ENCODE assay signal across 9 mouse cellular contexts in the genomic region with DNA sequence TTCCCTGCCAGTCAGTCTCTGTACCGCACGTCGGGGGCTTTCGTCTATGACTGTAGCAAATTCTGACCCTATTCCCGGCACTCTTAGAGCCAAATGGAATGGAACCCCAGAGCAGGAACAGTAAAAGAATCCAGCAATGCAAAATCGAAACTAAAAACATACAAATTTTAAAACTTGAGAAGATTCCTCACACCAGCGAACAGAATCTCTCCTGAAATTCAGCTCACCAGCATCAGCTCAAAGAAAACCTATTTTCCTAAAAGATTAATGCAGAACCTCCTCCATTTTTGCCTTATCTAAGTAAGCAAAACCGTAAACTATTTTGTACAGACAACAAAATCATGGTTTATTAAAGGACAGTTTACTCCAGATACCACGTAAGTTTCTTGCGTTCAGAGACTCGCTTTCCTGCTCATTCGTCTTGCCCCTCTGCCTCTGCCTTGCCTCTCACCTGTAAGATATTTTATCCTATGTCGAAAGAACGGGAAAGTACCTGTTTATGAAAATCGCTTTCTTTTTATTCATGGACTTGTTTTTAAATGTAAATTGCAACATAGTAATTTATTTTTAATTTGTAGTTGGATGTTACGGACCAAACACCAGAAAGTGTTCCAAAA. TPM values are rescaled to one million over a fixed set of nuclear protein-coding genes. Genes with fewer than 3 reads are reported as not detected.
DNase-seq lines count a peak whose midpoint lies in the region; ATAC-seq lines count a peak whose summit lies in the region.
"Had no signal": no experiment of that assay in that cellular context is flagged by ENCODE, and none has a peak within 500 bp of the region (broad histone marks: within the 10 kb centered on the region; RNA-seq: fewer than 3 reads in every experiment).

No protein-coding gene starts in this region.

- no peak for DNase-seq in kidney, postnatal 4 days
- DNase-seq in cerebellum, adult 8-10 months, result no peak
- DNase-seq in left cerebral cortex, postnatal 14 days (ENCODE audit: low spot score in 2 of 2), result no peak

- intact Hi-C loops in left cerebral cortex, postnatal 14 days (cut with DNase I), result loop anchor here (5.0 kb wide), 1 partner anchor 182 kb away; a partner anchor contains a TSS

- WGBS in kidney, embryonic 14.5 days, result 2% methylated on average over 16 of the region's 16 CpGs
- 4% methylated on average over 16 of the region's 16 CpGs for WGBS in hindbrain, embryonic 13.5 days
- WGBS in midbrain, embryonic 13.5 days, result 4% methylated on average over 16 of the region's 16 CpGs

- peak overlapping the region; percentile 84 for H3K4me2 ChIP-seq in kidney, embryonic 14.5 days (replicated peaks; ENCODE audit: low read depth, low read length)
- 0 out of 2 replicates have a peak overlapping the region, but pooled peaks have one; percentile 67 for H3K4me2 ChIP-seq in hindbrain, embryonic 13.5 days
- H3K4me2 ChIP-seq in midbrain, embryonic 13.5 days (replicated peaks), result no peak overlapping the region

- H3K36me3 ChIP-seq in kidney, embryonic 14.5 days (ENCODE audit: control insufficient read depth, insufficient read depth, low read length), result peaks cover 10% of the 10 kb centered on the region; the same call in 1 of the 2 replicates
- H3K36me3 ChIP-seq in hindbrain, embryonic 13.5 days, result no peaks in the 10 kb centered on the region
- H3K36me3 ChIP-seq in midbrain, embryonic 13.5 days, result no peaks in the 10 kb centered on the region

- H3K4me1 ChIP-seq in kidney, embryonic 14.5 days (ENCODE audit: control insufficient read depth, insufficient read depth, low read length), result peaks cover 17% of the 10 kb centered on the region
- no peaks in the 10 kb centered on the region for H3K4me1 ChIP-seq in brown adipose tissue, adult 24 weeks (ENCODE audit: control insufficient read depth, insufficient read depth, insufficient read length, low read length)
- H3K4me1 ChIP-seq in hindbrain, embryonic 13.5 days (replicated peaks), result peaks cover 38% of the 10 kb centered on the region
- peaks cover 40% of the 10 kb centered on the region for H3K4me1 ChIP-seq in midbrain, embryonic 13.5 days (replicated peaks)

- H3K9me3 ChIP-seq in kidney, embryonic 14.5 days (ENCODE audit: control insufficient read depth, low read length), result no peaks in the 10 kb centered on the region
- H3K9me3 ChIP-seq in hindbrain, embryonic 13.5 days, result no peaks in the 10 kb centered on the region
- H3K9me3 ChIP-seq in midbrain, embryonic 13.5 days, result no peaks in the 10 kb centered on the region

- H3K4me3 ChIP-seq in kidney, embryonic 14.5 days (ENCODE audit: low read length), result peak overlapping the region; percentile 80
- peak overlapping the region; percentile 58 for H3K4me3 ChIP-seq in brown adipose tissue, adult 24 weeks (ENCODE audit: insufficient read depth, low read depth, low read length)
- peak overlapping the region; percentile 46 for H3K4me3 ChIP-seq in hindbrain, embryonic 13.5 days
- peak overlapping the region; percentile 46 for H3K4me3 ChIP-seq in midbrain, embryonic 13.5 days (replicated peaks)

- H3K27ac ChIP-seq in kidney, embryonic 14.5 days (ENCODE audit: low read depth, low read length), result peak overlapping the region; percentile 100; the same call in 1 of the 2 replicates
- no peak overlapping the region for H3K27ac ChIP-seq in brown adipose tissue, adult 24 weeks (replicated peaks; ENCODE audit: low read depth, low read length)
- H3K27ac ChIP-seq in hindbrain, embryonic 13.5 days, result peak overlapping the region; percentile 83
- 0 out of 2 replicates have a peak overlapping the region, but pooled peaks have one; percentile 25 for H3K27ac ChIP-seq in midbrain, embryonic 13.5 days

- no peaks in the 10 kb centered on the region for H3K27me3 ChIP-seq in kidney, embryonic 14.5 days (ENCODE audit: control insufficient read depth, insufficient read depth, low read length)
- peaks cover 95% of the 10 kb centered on the region for H3K27me3 ChIP-seq in hindbrain, embryonic 13.5 days
- H3K27me3 ChIP-seq in midbrain, embryonic 13.5 days, result peaks cover 91% of the 10 kb centered on the region
- H3K27me3 ChIP-seq: Patski had no signal

- no peak for ATAC-seq in kidney, embryonic 14.5 days (ENCODE audit: low FRiP score, low TSS enrichment)
- no peak for ATAC-seq in hindbrain, embryonic 13.5 days (ENCODE audit: low FRiP score)
- ATAC-seq in midbrain, embryonic 13.5 days, result no peak
- no peak for ATAC-seq in activated CD4-positive, CD25-positive, alpha-beta regulatory T cell, adult 4 months
- ATAC-seq: Patski had no signal

- peak overlapping the region; percentile 97 for H3K9ac ChIP-seq in kidney, embryonic 14.5 days (ENCODE audit: low read depth, low read length)
- peak overlapping the region; percentile 70 for H3K9ac ChIP-seq in hindbrain, embryonic 13.5 days
- H3K9ac ChIP-seq in midbrain, embryonic 13.5 days (replicated peaks), result peak overlapping the region; percentile 55; the same call in 1 of the 2 replicates

RNA-seq across cellular contexts. Expression of a gene that starts 2.5 kb away (rescaled TPM):
- 9.9 and 12.3 TPM in 2 replicates for polyA plus RNA-seq in kidney, embryonic 14.5 days (2014; fragmentation: Nextera tagmentation; extraction: Ambion mirVana)
- polyA plus RNA-seq in brown adipose tissue, adult 24 weeks (2012; ENCODE audit: insufficient read depth, insufficient read length, missing spikeins), result 0.24 and 0.46 TPM in 2 replicates
- 1.3 and 1.7 TPM in 2 replicates for polyA plus RNA-seq in hindbrain, embryonic 13.5 days (2015; fragmentation: Nextera tagmentation; extraction: Ambion mirVana)
- polyA plus RNA-seq in midbrain, embryonic 13.5 days (2015; fragmentation: Nextera tagmentation; extraction: Ambion mirVana), result 0.97 and 1.0 TPM in 2 replicates
- not detected for polyA plus RNA-seq in activated CD4-positive, CD25-positive, alpha-beta regulatory T cell, adult 4 months (2017; shearing (Covaris generic))
- 1 to 10 TPM; 6.1 to 6.9 TPM for total RNA-seq in left cerebral cortex, postnatal 14 days (2021)
